Mouse (Mus musculus) limb, embryonic 15.5 days (tissue): Measurements from ENCODE around the gene Slc10a1. TPM values are rescaled to one million over a fixed set of nuclear protein-coding genes. Genes with fewer than 3 reads are reported as not detected.

Experiments
- ATAC-seq: fragments of 200-750 bp; cut with Nextera tagmentation; 2 replicates; pipeline ENCODE4 v1.8.0; 2017; ENCODE audit warnings: low read depth, moderate TSS enrichment; ENCODE audit not compliant: insufficient number of reproducible peaks, low FRiP score, low TSS enrichment
- H3K27ac ChIP-seq: fragments of 300-500 bp; sonication (generic); 2 replicates; pipeline ENCODE4 v1.5.1; 2015; ENCODE audit warnings: moderate library complexity, mild to moderate bottlenecking, inconsistent platforms
- H3K27me3 ChIP-seq: fragments of 300-500 bp; sonication (generic); 2 replicates; pipeline ENCODE4 v1.6.1; 2015; ENCODE audit warnings: inconsistent platforms
- H3K36me3 ChIP-seq: fragments of 300-500 bp; sonication (generic); 2 replicates; pipeline ENCODE4 v1.6.1; 2015; ENCODE audit warnings: inconsistent platforms
- H3K4me1 ChIP-seq: fragments of 300-500 bp; sonication (generic); 2 replicates; pipeline ENCODE4 v1.6.1; 2015; ENCODE audit warnings: inconsistent platforms
- H3K4me2 ChIP-seq: fragments of 300-500 bp; sonication (generic); 2 replicates; pipeline ENCODE4 v1.6.1; 2015; ENCODE audit warnings: mild to moderate bottlenecking, inconsistent platforms
- H3K4me3 ChIP-seq: fragments of 300-500 bp; sonication (generic); 2 replicates; pipeline ENCODE4 v1.5.1; 2015; ENCODE audit warnings: mild to moderate bottlenecking, inconsistent platforms
- H3K9ac ChIP-seq: fragments of 300-500 bp; sonication (generic); 2 replicates; pipeline ENCODE4 v1.6.1; 2015; ENCODE audit warnings: inconsistent platforms
- H3K9me3 ChIP-seq: fragments of 300-500 bp; sonication (generic); 2 replicates; pipeline ENCODE4 v1.6.1; 2016; ENCODE audit warnings: inconsistent platforms
- WGBS: fragments of 180-500 bp; shearing (Covaris S2); methylation state at CpG from one replicate; pipeline ENCODE4 v1.1.7; 2015; 5-methylcytosine and 5-hydroxymethylcytosine counted together
- polyA plus RNA-seq: library from polyadenylated mRNA; unstranded; fragments of >200 nt; fragmentation: Nextera tagmentation; extraction: Ambion mirVana; gene quantifications from 2 replicates; pipeline ENCODE4 v1.2.1, GENCODE M21; 2015

Gene Slc10a1
- polyA plus RNA-seq, 1 experiment from 2014 or later, result 0.82 TPM

- Histone ChIP-seq H3K27me3 (no peaks in the 10 kb centered on the region), H3K9me3 (no peaks in the 10 kb centered on the region), H3K4me1 (no peaks in the 10 kb centered on the region), H3K4me3 (no peak overlapping the region), H3K4me2 (no peak overlapping the region), H3K36me3 (no peaks in the 10 kb centered on the region), H3K27ac (no peak overlapping the region), H3K9ac (no peak overlapping the region)
- WGBS, result 78% methylated on average over 8 of the region's 8 CpGs
- no peak for ATAC-seq
These were observed 24.1 kb upstream of the Slc10a1 start for GRCm38 (mm10) chr12:80992540-80993122.

GRCm38 (mm10) chr12:80991806-80992205, 23.3 kb upstream of the Slc10a1 start:
- Histone ChIP-seq H3K4me2 (no peak overlapping the region), H3K9ac (no peak overlapping the region), H3K4me1 (no peaks in the 10 kb centered on the region), H3K27ac (no peak overlapping the region), H3K4me3 (no peak overlapping the region), H3K9me3 (no peaks in the 10 kb centered on the region), H3K36me3 (no peaks in the 10 kb centered on the region), H3K27me3 (no peaks in the 10 kb centered on the region)
- no peak for ATAC-seq
- 66% methylated on average over 10 of the region's 10 CpGs for WGBS

- Histone ChIP-seq H3K9ac (no peak overlapping the region), H3K27me3 (no peaks in the 10 kb centered on the region), H3K4me2 (no peak overlapping the region), H3K9me3 (no peaks in the 10 kb centered on the region), H3K4me3 (no peak overlapping the region), H3K27ac (no peak overlapping the region), H3K36me3 (no peaks in the 10 kb centered on the region), H3K4me1 (no peaks in the 10 kb centered on the region)
- WGBS, result 84% methylated on average over 13 of the region's 13 CpGs
- ATAC-seq, result no peak
These were observed 22.5 kb upstream of the Slc10a1 start for GRCm38 (mm10) chr12:80990901-80991445.

GRCm38 (mm10) chr12:80988286-80988685, 19.8 kb upstream of the Slc10a1 start:
- ATAC-seq, result no peak
- H3K4me3 ChIP-seq, result no peak overlapping the region
- no peaks in the 10 kb centered on the region for H3K4me1 ChIP-seq
- no peaks in the 10 kb centered on the region for H3K27me3 ChIP-seq
- 87% methylated on average over 3 of the region's 3 CpGs for WGBS
- H3K9me3 ChIP-seq, result no peaks in the 10 kb centered on the region
- no peaks in the 10 kb centered on the region for H3K36me3 ChIP-seq
- H3K9ac ChIP-seq, result no peak overlapping the region
- no peak overlapping the region for H3K27ac ChIP-seq
- H3K4me2 ChIP-seq, result no peak overlapping the region

- Histone ChIP-seq H3K4me3 (no peak overlapping the region), H3K27me3 (no peaks in the 10 kb centered on the region), H3K9ac (no peak overlapping the region), H3K4me2 (no peak overlapping the region), H3K4me1 (no peaks in the 10 kb centered on the region), H3K9me3 (no peaks in the 10 kb centered on the region), H3K27ac (no peak overlapping the region), H3K36me3 (no peaks in the 10 kb centered on the region)
- 80% methylated on average over 4 of the region's 4 CpGs for WGBS
- no peak for ATAC-seq
These were observed 18.1 kb upstream of the Slc10a1 start for GRCm38 (mm10) chr12:80986628-80987027.

- H3K27ac ChIP-seq, result no peak overlapping the region
- no peaks in the 10 kb centered on the region for H3K36me3 ChIP-seq
- H3K4me2 ChIP-seq, result no peak overlapping the region
- no peak overlapping the region for H3K4me3 ChIP-seq
- no peak overlapping the region for H3K9ac ChIP-seq
- H3K9me3 ChIP-seq, result no peaks in the 10 kb centered on the region
- H3K27me3 ChIP-seq, result no peaks in the 10 kb centered on the region
- WGBS, result 63% methylated on average over 9 of the region's 9 CpGs
- H3K4me1 ChIP-seq, result no peaks in the 10 kb centered on the region
- ATAC-seq, result no peak
These were observed 15.2 kb upstream of the Slc10a1 start for GRCm38 (mm10) chr12:80983695-80984094.

GRCm38 (mm10) chr12:80982326-80982725, 13.8 kb upstream of the Slc10a1 start:
- Histone ChIP-seq H3K36me3 (no peaks in the 10 kb centered on the region), H3K4me3 (no peak overlapping the region), H3K27ac (no peak overlapping the region), H3K27me3 (no peaks in the 10 kb centered on the region), H3K4me2 (no peak overlapping the region), H3K9me3 (no peaks in the 10 kb centered on the region), H3K4me1 (no peaks in the 10 kb centered on the region), H3K9ac (no peak overlapping the region)
- no peak for ATAC-seq
- 1% methylated on average over 7 of the region's 7 CpGs for WGBS

- no peak overlapping the region for H3K27ac ChIP-seq
- H3K27me3 ChIP-seq, result no peaks in the 10 kb centered on the region
- H3K36me3 ChIP-seq, result no peaks in the 10 kb centered on the region
- no peak overlapping the region for H3K4me2 ChIP-seq
- H3K9me3 ChIP-seq, result no peaks in the 10 kb centered on the region
- no peak overlapping the region for H3K4me3 ChIP-seq
- 85% methylated on average over 11 of the region's 11 CpGs for WGBS
- ATAC-seq, result no peak
- no peaks in the 10 kb centered on the region for H3K4me1 ChIP-seq
- no peak overlapping the region for H3K9ac ChIP-seq
These were observed 7.6 kb upstream of the Slc10a1 start for GRCm38 (mm10) chr12:80975939-80976671.

GRCm38 (mm10) chr12:80971756-80972155, 3.3 kb upstream of the Slc10a1 start:
- no peak overlapping the region for H3K27ac ChIP-seq
- WGBS, result 32% methylated on average over 3 of the region's 3 CpGs
- no peak for ATAC-seq

GRCm38 (mm10) chr12:80970181-80970705, 1.7 kb upstream of the Slc10a1 start:
- no peak overlapping the region for H3K4me3 ChIP-seq
- ATAC-seq, result no peak
- no peak overlapping the region for H3K9ac ChIP-seq
- WGBS, result 77% methylated on average over 8 of the region's 8 CpGs
- H3K9me3 ChIP-seq, result no peaks in the 10 kb centered on the region
- H3K4me2 ChIP-seq, result no peak overlapping the region
- no peaks in the 10 kb centered on the region for H3K36me3 ChIP-seq
- no peaks in the 10 kb centered on the region for H3K4me1 ChIP-seq
- H3K27ac ChIP-seq, result no peak overlapping the region
- no peaks in the 10 kb centered on the region for H3K27me3 ChIP-seq

More at GRCm38 (mm10) chr12:80971756-80972155, 3.3 kb upstream of the Slc10a1 start:
- Histone ChIP-seq H3K9me3 (no peaks in the 10 kb centered on the region), H3K36me3 (no peaks in the 10 kb centered on the region), H3K9ac (no peak overlapping the region), H3K4me2 (no peak overlapping the region), H3K27me3 (no peaks in the 10 kb centered on the region), H3K4me3 (no peak overlapping the region), H3K4me1 (no peaks in the 10 kb centered on the region)

- no peaks in the 10 kb centered on the region for H3K9me3 ChIP-seq
- H3K9ac ChIP-seq, result no peak overlapping the region
- no peaks in the 10 kb centered on the region for H3K27me3 ChIP-seq
- H3K4me1 ChIP-seq, result no peaks in the 10 kb centered on the region
- no peak overlapping the region for H3K4me3 ChIP-seq
- ATAC-seq, result no peak
- no peak overlapping the region for H3K4me2 ChIP-seq
- H3K36me3 ChIP-seq, result no peaks in the 10 kb centered on the region
- H3K27ac ChIP-seq, result no peak overlapping the region
- WGBS, result 89% methylated on average over 9 of the region's 9 CpGs
These were observed 587 bp downstream of the Slc10a1 start for GRCm38 (mm10) chr12:80967918-80968317.

GRCm38 (mm10) chr12:80966059-80966838, 2.3 kb downstream of the Slc10a1 start:
- Histone ChIP-seq H3K9ac (no peak overlapping the region), H3K27me3 (no peaks in the 10 kb centered on the region)

More at GRCm38 (mm10) chr12:80966059-80966838, 2.3 kb downstream of the Slc10a1 start:
- Histone ChIP-seq H3K36me3 (no peaks in the 10 kb centered on the region), H3K9me3 (no peaks in the 10 kb centered on the region), H3K4me3 (no peak overlapping the region), H3K27ac (no peak overlapping the region), H3K4me2 (no peak overlapping the region), H3K4me1 (no peaks in the 10 kb centered on the region)
- ATAC-seq, result no peak
- WGBS, result 82% methylated on average over 11 of the region's 11 CpGs
